Mouse (Mus musculus) midbrain, embryonic 15.5 days (tissue): Measurements from ENCODE around the gene Mpped2. TPM values are rescaled to one million over a fixed set of nuclear protein-coding genes. Genes with fewer than 3 reads are reported as not detected.

Experiments
- ATAC-seq: fragments of 200-750 bp; cut with Nextera tagmentation; replicated peaks from 2 replicates; pipeline ENCODE4 v1.8.0; 2017; ENCODE audit warnings: moderate TSS enrichment
- H3K27ac ChIP-seq: fragments of 300-500 bp; sonication (generic); 2 replicates; pipeline ENCODE4 v1.5.1; 2015; ENCODE audit warnings: mild to moderate bottlenecking, inconsistent platforms
- H3K27me3 ChIP-seq: fragments of 300-500 bp; sonication (generic); replicated peaks from 2 replicates; pipeline ENCODE4 v1.6.1; 2015; ENCODE audit warnings: inconsistent platforms
- H3K36me3 ChIP-seq: fragments of 300-500 bp; sonication (generic); replicated peaks from 2 replicates; pipeline ENCODE4 v1.6.1; 2015; ENCODE audit warnings: inconsistent platforms
- H3K4me1 ChIP-seq: fragments of 300-500 bp; sonication (generic); 2 replicates; pipeline ENCODE4 v1.6.1; 2015; ENCODE audit warnings: inconsistent platforms
- H3K4me2 ChIP-seq: fragments of 300-500 bp; sonication (generic); 2 replicates; pipeline ENCODE4 v1.6.1; 2015; ENCODE audit warnings: inconsistent platforms, mild to moderate bottlenecking, moderate library complexity
- H3K4me3 ChIP-seq: fragments of 300-500 bp; sonication (generic); 2 replicates; pipeline ENCODE4 v1.5.1; 2015; ENCODE audit warnings: mild to moderate bottlenecking, inconsistent platforms
- H3K9ac ChIP-seq: fragments of 300-500 bp; sonication (generic); 2 replicates; pipeline ENCODE4 v1.6.1; 2015; ENCODE audit warnings: mild to moderate bottlenecking, inconsistent platforms
- H3K9me3 ChIP-seq: fragments of 300-500 bp; sonication (generic); 2 replicates; pipeline ENCODE4 v1.6.1; 2016; ENCODE audit warnings: inconsistent platforms
- WGBS: fragments of 180-500 bp; shearing (Covaris S2); methylation state at CpG from one replicate; pipeline ENCODE4 v1.1.7; 2015; ENCODE audit warnings: mixed read lengths; 5-methylcytosine and 5-hydroxymethylcytosine counted together
- polyA plus RNA-seq: library from polyadenylated mRNA; unstranded; fragments of >200 nt; fragmentation: Nextera tagmentation; extraction: Ambion mirVana; gene quantifications from 2 replicates; pipeline ENCODE4 v1.2.1, GENCODE M21; 2015

The Mpped2 gene
- polyA plus RNA-seq, 1 experiment from 2014 or later: 150 TPM

- ATAC-seq: 0 out of 2 replicates have a peak, but pooled peaks have one; percentile 60
- Histone ChIP-seq H3K4me1 (no peaks in the 10 kb centered on the region; the same call in 1 of the 2 replicates), H3K36me3 (no peaks in the 10 kb centered on the region), H3K9me3 (no peaks in the 10 kb centered on the region), H3K27ac (no peak overlapping the region), H3K4me2 (0 out of 2 replicates have a peak overlapping the region, but pooled peaks have one; percentile 8), H3K27me3 (no peaks in the 10 kb centered on the region), H3K4me3 (no peak overlapping the region), H3K9ac (no peak overlapping the region)
- WGBS: 25% methylated on average over 9 of the region's 9 CpGs
These were observed 9.8 kb upstream of the Mpped2 start for GRCm38 (mm10) chr2:106683185-106683831.

DNA sequence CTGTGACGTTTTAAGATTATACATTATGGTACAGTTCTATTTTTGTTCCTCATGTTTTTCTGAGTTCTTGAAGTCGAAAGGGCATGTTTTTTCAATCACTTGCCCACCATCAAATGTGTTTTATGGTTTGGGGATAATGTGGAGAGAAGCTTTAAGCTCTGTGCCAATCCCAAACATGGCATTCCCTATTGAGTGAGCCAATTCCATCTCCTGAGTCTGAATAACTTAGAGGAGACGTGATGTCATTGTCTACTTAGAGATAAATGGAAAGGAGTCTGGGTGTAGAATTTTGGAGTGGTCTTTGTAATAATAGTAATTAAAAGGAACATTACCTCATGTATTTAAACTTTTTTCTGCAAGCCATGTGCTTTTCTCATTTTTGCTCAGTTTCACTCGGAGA is 9.2 kb upstream of the Mpped2 start:
- 57% methylated on average over 4 of the region's 4 CpGs for WGBS
- H3K4me1 ChIP-seq: no peaks in the 10 kb centered on the region; the same call in 1 of the 2 replicates
- no peak for ATAC-seq
- no peak overlapping the region for H3K27ac ChIP-seq
- no peak overlapping the region for H3K4me2 ChIP-seq
- H3K9me3 ChIP-seq: no peaks in the 10 kb centered on the region
- no peaks in the 10 kb centered on the region for H3K36me3 ChIP-seq
- H3K27me3 ChIP-seq: no peaks in the 10 kb centered on the region
- no peak overlapping the region for H3K4me3 ChIP-seq
- H3K9ac ChIP-seq: no peak overlapping the region

- Histone ChIP-seq H3K4me1 (peaks cover 31% of the 10 kb centered on the region), H3K4me3 (no peak overlapping the region; the same call in 1 of the 2 replicates), H3K27me3 (no peaks in the 10 kb centered on the region), H3K36me3 (no peaks in the 10 kb centered on the region), H3K9me3 (no peaks in the 10 kb centered on the region), H3K9ac (no peak overlapping the region), H3K27ac (peak overlapping the region; percentile 35; the same call in 1 of the 2 replicates), H3K4me2 (peak overlapping the region; percentile 87)
- 3% methylated on average over 6 of the region's 6 CpGs for WGBS
- no peak for ATAC-seq
These were observed 1.2 kb upstream of the Mpped2 start for GRCm38 (mm10) chr2:106691753-106692363.

DNA sequence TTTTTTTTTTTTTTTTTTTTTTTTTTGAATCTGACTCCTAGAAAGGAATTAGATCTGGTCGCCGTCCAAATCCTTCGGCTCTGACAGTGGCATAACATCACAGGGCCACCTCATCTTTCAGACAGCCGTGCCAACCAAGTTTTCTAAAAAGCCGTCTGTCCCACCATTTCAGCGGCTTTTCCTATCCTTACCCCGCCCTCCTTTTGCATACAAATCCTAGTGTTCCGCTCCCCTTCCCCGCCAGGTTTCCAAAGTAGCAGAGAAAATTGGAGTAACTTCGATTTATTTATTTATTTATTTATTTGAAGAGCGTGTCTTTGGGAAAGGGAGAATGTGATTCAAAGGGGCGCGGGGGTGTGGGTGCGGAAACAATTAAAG is 675 bp upstream of the Mpped2 start:
- Histone ChIP-seq H3K4me1 (peaks cover 36% of the 10 kb centered on the region), H3K4me2 (peak overlapping the region; percentile 87), H3K27ac (peak overlapping the region; percentile 99), H3K4me3 (peak overlapping the region; percentile 86), H3K9ac (peak overlapping the region; percentile 92; the same call in 1 of the 2 replicates), H3K9me3 (no peaks in the 10 kb centered on the region), H3K36me3 (no peaks in the 10 kb centered on the region), H3K27me3 (no peaks in the 10 kb centered on the region)
- 1% methylated on average over 14 of the region's 14 CpGs for WGBS
- ATAC-seq: no peak

DNA sequence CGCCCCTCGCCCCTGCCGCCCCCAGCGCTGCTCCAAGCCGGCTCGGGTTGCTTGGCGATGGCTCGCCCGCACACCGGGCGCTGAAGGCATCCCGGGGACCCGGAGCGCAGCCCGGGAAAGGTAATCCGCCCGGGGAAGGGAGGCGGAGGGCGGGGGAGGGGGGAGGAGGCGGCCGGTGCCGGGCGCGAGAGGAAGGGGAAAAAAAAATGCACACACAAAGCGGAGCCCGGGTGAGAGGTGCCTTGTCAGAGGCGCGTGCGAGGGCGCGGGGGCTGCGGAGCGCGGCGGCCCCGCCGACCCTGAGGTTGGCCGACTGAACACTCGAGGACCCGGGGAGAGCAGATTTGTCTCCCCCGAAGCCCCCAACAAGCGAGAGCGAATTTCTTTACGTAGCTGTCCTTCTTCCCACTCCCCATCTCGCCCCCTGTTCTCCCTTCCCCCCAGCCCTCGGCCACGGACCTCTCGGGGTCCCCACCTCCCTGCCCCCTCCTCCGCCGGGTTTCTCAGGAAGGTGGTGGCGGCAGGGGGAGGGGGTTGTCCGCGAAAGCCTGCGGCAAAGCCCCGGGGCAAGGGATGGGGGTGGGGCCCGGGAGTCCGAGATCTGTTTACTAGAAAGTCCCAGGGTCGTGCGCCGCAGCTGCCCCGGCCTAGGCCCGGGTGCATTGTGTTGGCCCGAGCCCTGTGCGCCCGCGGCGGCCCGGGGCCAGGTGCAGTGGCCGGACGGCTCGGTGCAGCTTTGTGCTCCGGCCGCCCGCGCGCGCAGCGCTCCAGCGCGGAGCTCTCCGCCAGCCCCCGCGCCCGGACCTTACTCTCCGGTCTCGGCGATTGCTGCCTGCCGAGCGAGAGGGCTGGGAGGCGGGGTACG is 865 bp downstream of the Mpped2 start:
- WGBS: under 1% methylated on average over 90 of the region's 91 CpGs

DNA sequence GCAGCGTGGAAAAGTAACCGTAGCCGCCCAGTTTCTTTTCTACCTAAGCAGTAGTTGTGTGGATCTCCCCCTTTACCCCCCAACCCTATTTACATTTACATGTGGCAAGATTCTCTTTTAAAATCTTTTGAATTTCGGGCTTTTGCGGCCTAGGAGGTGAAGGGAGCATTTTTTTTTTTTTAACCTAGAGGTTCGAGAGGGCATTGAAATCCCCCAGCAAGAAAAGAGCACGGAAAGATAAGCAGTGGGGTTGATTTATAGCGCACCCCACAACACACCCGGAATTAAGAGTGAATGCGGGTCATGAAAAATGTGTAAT is 1.5 kb downstream of the Mpped2 start:
- Histone ChIP-seq H3K9me3 (no peaks in the 10 kb centered on the region), H3K27ac (peak overlapping the region; percentile 99), H3K9ac (peak overlapping the region; percentile 92), H3K4me3 (peak overlapping the region; percentile 86), H3K4me2 (peak overlapping the region; percentile 87), H3K27me3 (no peaks in the 10 kb centered on the region), H3K4me1 (peaks cover 46% of the 10 kb centered on the region), H3K36me3 (no peaks in the 10 kb centered on the region)
- no peak for ATAC-seq
- under 1% methylated on average over 10 of the region's 10 CpGs for WGBS

More for the DNA sequence above, 865 bp downstream of the Mpped2 start:
- Histone ChIP-seq H3K9me3 (no peaks in the 10 kb centered on the region), H3K4me3 (peak overlapping the region; percentile 86), H3K9ac (peak overlapping the region; percentile 92), H3K36me3 (no peaks in the 10 kb centered on the region), H3K4me1 (peaks cover 46% of the 10 kb centered on the region), H3K4me2 (peak overlapping the region; percentile 87), H3K27ac (peak overlapping the region; percentile 99), H3K27me3 (no peaks in the 10 kb centered on the region)
- ATAC-seq: peak; percentile 66

DNA sequence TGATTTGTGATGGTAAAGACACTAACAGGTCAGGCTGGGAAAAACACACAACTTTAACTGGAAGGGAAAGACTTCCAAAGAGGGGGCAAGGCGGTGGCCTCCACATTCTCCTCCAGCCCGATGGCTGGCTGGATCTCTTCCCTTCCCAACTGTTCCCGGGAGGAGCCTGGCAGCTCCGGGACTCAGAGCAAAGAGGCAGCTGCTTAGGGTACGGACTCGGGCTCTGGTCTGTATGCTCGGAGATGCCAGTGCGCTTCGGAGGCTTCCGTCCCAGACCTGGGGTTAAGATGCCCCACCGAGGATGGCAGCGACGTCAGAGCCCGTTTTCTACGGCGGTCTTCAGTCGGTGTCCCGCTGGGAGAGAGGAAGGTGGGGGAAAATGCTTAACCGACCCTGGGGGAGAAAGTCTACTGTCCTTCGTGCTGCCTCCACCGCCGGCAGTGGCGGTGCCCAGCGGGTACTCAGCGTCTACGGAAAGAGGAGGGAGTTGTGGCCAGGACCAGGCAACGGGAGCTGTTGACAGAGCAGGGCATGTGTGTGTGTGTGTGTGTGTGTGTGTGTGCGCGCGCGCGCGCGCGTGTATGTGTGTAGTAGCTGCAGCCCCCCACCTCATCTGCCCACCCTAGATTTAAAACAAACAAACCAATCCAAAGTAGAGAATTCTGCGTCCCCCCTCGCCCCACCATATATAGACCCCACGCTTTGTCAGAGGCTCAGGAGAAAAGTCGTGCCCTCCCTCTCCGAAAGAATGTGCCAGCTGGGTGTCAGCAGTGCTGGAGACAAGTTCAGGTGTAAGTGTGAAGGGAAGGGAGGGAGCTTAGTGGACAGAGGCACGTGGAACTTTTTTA is 2.0 kb downstream of the Mpped2 start:
- H3K4me1 ChIP-seq: peaks cover 46% of the 10 kb centered on the region
- ATAC-seq: peak; percentile 41

DNA sequence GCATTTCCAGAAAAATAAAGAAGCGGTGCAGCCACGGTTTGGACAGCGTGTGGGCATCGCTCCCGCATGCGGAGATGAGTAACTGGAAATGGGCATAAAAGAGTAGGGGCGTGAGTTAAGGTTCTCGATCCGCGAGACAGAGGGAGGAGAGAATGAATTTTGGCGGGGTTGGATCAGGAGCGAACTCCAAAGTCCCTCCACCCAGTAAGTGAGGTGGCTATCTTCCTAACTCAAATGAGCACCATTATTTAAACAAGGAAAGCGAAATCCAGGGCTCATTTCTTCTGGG is 2.6 kb downstream of the Mpped2 start:
- peak overlapping the region; percentile 87 for H3K4me2 ChIP-seq
- no peaks in the 10 kb centered on the region for H3K27me3 ChIP-seq
- no peak for ATAC-seq
- peak overlapping the region; percentile 92 for H3K9ac ChIP-seq
- no peaks in the 10 kb centered on the region for H3K36me3 ChIP-seq
- H3K27ac ChIP-seq: peak overlapping the region; percentile 99
- H3K4me3 ChIP-seq: peak overlapping the region; percentile 86
- H3K9me3 ChIP-seq: no peaks in the 10 kb centered on the region
- under 1% methylated on average over 13 of the region's 13 CpGs for WGBS
- peaks cover 46% of the 10 kb centered on the region for H3K4me1 ChIP-seq

More for the DNA sequence above, 2.0 kb downstream of the Mpped2 start:
- H3K4me3 ChIP-seq: peak overlapping the region; percentile 86
- H3K9ac ChIP-seq: peak overlapping the region; percentile 92
- H3K9me3 ChIP-seq: no peaks in the 10 kb centered on the region
- peak overlapping the region; percentile 87 for H3K4me2 ChIP-seq
- peak overlapping the region; percentile 99 for H3K27ac ChIP-seq
- under 1% methylated on average over 41 of the region's 41 CpGs for WGBS
- no peaks in the 10 kb centered on the region for H3K36me3 ChIP-seq
- no peaks in the 10 kb centered on the region for H3K27me3 ChIP-seq

GRCm38 (mm10) chr2:106696372-106696771 is 3.3 kb downstream of the Mpped2 start:
- H3K9ac ChIP-seq: 0 out of 2 replicates have a peak overlapping the region, but pooled peaks have one; percentile 23
- WGBS: 45% methylated on average over 8 of the region's 8 CpGs
- peaks cover 46% of the 10 kb centered on the region for H3K4me1 ChIP-seq
- no peaks in the 10 kb centered on the region for H3K9me3 ChIP-seq
- ATAC-seq: no peak
- H3K27ac ChIP-seq: peak overlapping the region; percentile 99; the same call in 1 of the 2 replicates
- peak overlapping the region; percentile 87 for H3K4me2 ChIP-seq
- H3K27me3 ChIP-seq: no peaks in the 10 kb centered on the region
- peak overlapping the region; percentile 86 for H3K4me3 ChIP-seq
- H3K36me3 ChIP-seq: peaks cover 4% of the 10 kb centered on the region; the same call in 1 of the 2 replicates

- H3K4me3 ChIP-seq: no peak overlapping the region
- peaks cover 6% of the 10 kb centered on the region; the same call in 1 of the 2 replicates for H3K36me3 ChIP-seq
- H3K9ac ChIP-seq: no peak overlapping the region
- WGBS: 87% methylated on average over 5 of the region's 5 CpGs
- no peaks in the 10 kb centered on the region for H3K9me3 ChIP-seq
- peak overlapping the region; percentile 11; the same call in 1 of the 2 replicates for H3K27ac ChIP-seq
- no peaks in the 10 kb centered on the region; the same call in 1 of the 2 replicates for H3K27me3 ChIP-seq
- ATAC-seq: no peak
- H3K4me2 ChIP-seq: no peak overlapping the region
- peaks cover 6% of the 10 kb centered on the region for H3K4me1 ChIP-seq
These were observed 12.6 kb downstream of the Mpped2 start for GRCm38 (mm10) chr2:106705664-106706063.

- H3K4me1 ChIP-seq: peaks cover 6% of the 10 kb centered on the region
- no peak overlapping the region for H3K4me3 ChIP-seq
- ATAC-seq: no peak
- no peak overlapping the region for H3K4me2 ChIP-seq
- H3K9ac ChIP-seq: no peak overlapping the region
- H3K27me3 ChIP-seq: no peaks in the 10 kb centered on the region; the same call in 1 of the 2 replicates
- H3K9me3 ChIP-seq: no peaks in the 10 kb centered on the region
- WGBS: 70% methylated on average over 2 of the region's 2 CpGs
- H3K27ac ChIP-seq: no peak overlapping the region
- H3K36me3 ChIP-seq: no peaks in the 10 kb centered on the region
These were observed 14.1 kb downstream of the Mpped2 start for GRCm38 (mm10) chr2:106707136-106707535.
